Mouse (Mus musculus) Patski (cell line): ENCODE measurements around the gene Fasn. TPM values are rescaled to one million over a fixed set of nuclear protein-coding genes. Genes with fewer than 3 reads are reported as not detected.

Experiments used
- ATAC-seq: fragments of 100-300 bp; one replicate; pipeline ENCODE4 v1.8.0; 2021
- CTCF ChIA-PET: fragments of 350-600 bp; sonication (Branson Sonifier 250); formaldehyde crosslinking; loops from one replicate; lab custom pipeline; 2022; ENCODE audit warnings: inconsistent platforms; lab: Charles Lee
- POLR2A ChIA-PET: fragments of 350-600 bp; sonication (Branson Sonifier 250); formaldehyde crosslinking; loops from one replicate; lab custom pipeline; 2022; ENCODE audit warnings: antibody characterized with exemption, inconsistent platforms; lab: Charles Lee
- DNase-seq: peaks from one replicate; pipeline ENCODE4 v3.0.0-alpha.2; 2011; ENCODE audit warnings: low read depth, low spot score
- H3K27me3 ChIP-seq: fragments of 371-371 bp; one replicate; pipeline ENCODE4 v1.5.1; 2021
- CTCF ChIP-seq: fragments of 100-300 bp; IDR thresholded peaks from one replicate; pipeline ENCODE4 v1.5.1; 2021
- in situ Hi-C: fragments of 300-500 bp; cut with MboI; formaldehyde crosslinking; loops from 3 replicates; pipeline ENCODE4 v1.11.1; 2018; ENCODE audit warnings: low pct_unique_long_range_greater_than_20kb, mixed read lengths
- polyA plus RNA-seq: library from polyadenylated mRNA; unstranded; gene quantifications from one replicate; pipeline ENCODE4 v1.2.3, GENCODE M21; 2021

Fasn gene
- polyA plus RNA-seq, 1 experiment from 2014 or later, result 139 TPM

- in situ Hi-C loops, result no loop called here
- no peak for DNase-seq
- ATAC-seq, result no peak
- ChIA-PET CTCF (no interaction called here), POLR2A (no interaction called here)
- H3K27me3 ChIP-seq, result no peaks in the 10 kb centered on the region
- no peak for TF ChIP-seq CTCF
Measured at GRCm38 (mm10) chr11:120828416-120828815, 4.1 kb upstream of the Fasn start.

DNA sequence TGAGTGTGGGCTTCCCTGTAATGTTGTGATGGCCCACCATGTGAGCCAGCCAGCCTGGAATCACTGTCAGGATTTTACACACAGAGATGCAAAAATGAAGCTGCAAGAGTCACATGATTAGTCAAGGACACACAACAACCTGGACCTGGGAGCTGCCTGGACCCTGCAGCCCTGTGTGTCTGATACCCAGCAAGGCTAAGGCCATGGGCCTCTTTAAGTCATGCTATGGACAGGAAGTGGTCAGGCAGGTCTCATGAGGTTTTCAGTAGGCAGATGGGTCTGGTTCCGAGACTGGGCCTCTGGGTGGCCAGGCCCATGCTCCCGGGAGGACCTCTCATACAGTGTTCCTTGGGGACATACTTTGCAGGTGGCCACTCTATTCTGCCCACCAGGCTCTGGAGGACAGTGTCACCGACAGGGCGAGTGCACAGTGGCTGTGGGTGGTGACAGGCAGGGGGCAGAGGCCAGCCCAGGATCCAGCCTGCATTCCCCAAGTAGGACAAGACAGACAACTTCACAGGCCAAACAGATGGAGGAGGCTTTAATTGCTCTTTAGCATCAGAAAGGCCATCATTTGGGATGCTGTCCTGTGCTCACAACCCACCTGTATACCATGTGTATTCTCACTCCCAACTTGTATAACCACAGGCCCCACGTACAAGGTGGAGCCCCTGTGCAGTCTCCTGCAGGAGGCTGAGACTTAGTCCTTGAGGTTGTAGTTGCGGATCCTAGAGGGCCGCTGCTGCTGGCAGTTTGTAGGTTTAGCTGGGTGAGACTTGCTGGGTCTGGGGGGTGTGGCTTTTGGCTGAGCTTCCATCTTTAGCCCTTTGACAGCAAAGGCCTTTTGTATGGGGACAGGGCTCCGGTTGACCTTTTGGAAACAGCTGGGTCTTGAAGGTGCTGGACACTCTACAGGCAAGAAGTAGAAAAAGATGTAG is 1.9 kb upstream of the Fasn start:
- ChIA-PET CTCF (no interaction called here), POLR2A (no interaction called here)
- DNase-seq, result no peak
- no peak for ATAC-seq
- no peaks in the 10 kb centered on the region for H3K27me3 ChIP-seq
- in situ Hi-C loops, result no loop called here
- no peak for TF ChIP-seq CTCF

- ATAC-seq (no peak), DNase-seq (no peak)
- no peak for TF ChIP-seq CTCF
- no peaks in the 10 kb centered on the region for H3K27me3 ChIP-seq
- ChIA-PET CTCF (interaction anchor here (1.4 kb wide), 1 partner anchor 26 kb away, joined by 3 read pairs; no protein-coding TSS in a partner anchor), POLR2A (interaction anchor here (0.7 to 2.5 kb wide), 3 partner anchors 13 to 26 kb away, joined by 3 to 6 read pairs (median 3); no protein-coding TSS in a partner anchor)
- in situ Hi-C loops, result no loop called here
Measured at GRCm38 (mm10) chr11:120825289-120825863, 1.0 kb upstream of the Fasn start.

- CTCF ChIA-PET, result interaction anchor here (1.4 to 3.8 kb wide), 2 partner anchors 25 to 27 kb away, joined by 3 to 15 read pairs; no protein-coding TSS in a partner anchor
- ATAC-seq (no peak), DNase-seq (no peak)
- H3K27me3 ChIP-seq, result no peaks in the 10 kb centered on the region
- POLR2A ChIA-PET, result interaction anchor here (0.7 to 2.5 kb wide), 4 partner anchors 14 to 26 kb away, joined by 3 to 6 read pairs (median 4); no protein-coding TSS in a partner anchor
- in situ Hi-C loops, result no loop called here
- no peak for TF ChIP-seq CTCF
Measured at GRCm38 (mm10) chr11:120824787-120825288, 491 bp upstream of the Fasn start.

- CTCF ChIA-PET, result interaction anchor here (0.9 to 3.8 kb wide), 4 partner anchors 10 to 230 kb away, joined by 3 to 15 read pairs (median 4); no protein-coding TSS in a partner anchor
- DNase-seq (no peak), ATAC-seq (peak; percentile 10)
- in situ Hi-C loops, result no loop called here
- TF ChIP-seq CTCF, result no peak
- H3K27me3 ChIP-seq, result no peaks in the 10 kb centered on the region
- POLR2A ChIA-PET, result interaction anchor here (1.0 to 2.5 kb wide), 7 partner anchors 9 to 49 kb away, joined by 3 to 9 read pairs (median 4); no protein-coding TSS in a partner anchor
Measured at GRCm38 (mm10) chr11:120823551-120823947, 798 bp downstream of the Fasn start.

GRCm38 (mm10) chr11:120822831-120823550 is 1.4 kb downstream of the Fasn start:
- H3K27me3 ChIP-seq, result no peaks in the 10 kb centered on the region
- TF ChIP-seq CTCF, result no peak
- no peak for ATAC-seq
- ChIA-PET CTCF (interaction anchor here (0.9 to 3.8 kb wide), 5 partner anchors 9 to 230 kb away, joined by 3 to 15 read pairs (median 4); no protein-coding TSS in a partner anchor), POLR2A (interaction anchor here (1.0 to 2.5 kb wide), 8 partner anchors 9 to 49 kb away, joined by 3 to 9 read pairs (median 4); no protein-coding TSS in a partner anchor)
- in situ Hi-C loops, result no loop called here
- no peak for DNase-seq

DNA sequence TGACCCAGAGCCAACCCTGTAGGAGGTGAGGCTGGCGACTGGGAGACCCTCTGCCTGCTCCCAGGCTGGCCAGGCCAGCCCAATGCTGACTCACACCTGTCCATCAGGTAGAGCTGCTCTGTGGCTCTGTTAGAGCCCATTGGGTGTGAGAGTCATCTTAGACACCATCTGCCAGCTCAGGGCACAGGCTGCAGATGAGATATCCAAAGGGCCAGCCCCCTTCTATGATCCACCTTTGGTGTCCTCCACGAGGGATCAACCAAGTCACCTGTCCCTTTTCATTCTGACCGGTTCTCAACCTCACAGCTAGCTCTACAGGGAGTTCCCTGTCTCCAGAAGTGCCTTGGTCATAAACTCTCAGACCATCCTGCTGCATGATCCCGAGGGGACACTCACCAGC is 2.0 kb downstream of the Fasn start:
- POLR2A ChIA-PET, result interaction anchor here (1.2 to 2.2 kb wide), 3 partner anchors 8 to 22 kb away, joined by 3 to 9 read pairs (median 3); no protein-coding TSS in a partner anchor
- no peaks in the 10 kb centered on the region for H3K27me3 ChIP-seq
- ATAC-seq (no peak), DNase-seq (no peak)
- no peak for TF ChIP-seq CTCF
- in situ Hi-C loops, result no loop called here
- CTCF ChIA-PET, result interaction anchor here (1.4 to 3.8 kb wide), 4 partner anchors 8 to 219 kb away, joined by 3 to 15 read pairs (median 4); no protein-coding TSS in a partner anchor

- no peak for TF ChIP-seq CTCF
- ChIA-PET CTCF (interaction anchor here (1.0 to 3.8 kb wide), 2 partner anchors 22 to 45 kb away, joined by 3 to 15 read pairs; no protein-coding TSS in a partner anchor), POLR2A (interaction anchor here (1.2 to 2.2 kb wide), 2 partner anchors 7 to 16 kb away, joined by 3 to 9 read pairs; no protein-coding TSS in a partner anchor)
- no peak for ATAC-seq
- H3K27me3 ChIP-seq, result no peaks in the 10 kb centered on the region
- no peak for DNase-seq
- in situ Hi-C loops, result no loop called here
Measured at GRCm38 (mm10) chr11:120821076-120821922, 3.0 kb downstream of the Fasn start.

DNA sequence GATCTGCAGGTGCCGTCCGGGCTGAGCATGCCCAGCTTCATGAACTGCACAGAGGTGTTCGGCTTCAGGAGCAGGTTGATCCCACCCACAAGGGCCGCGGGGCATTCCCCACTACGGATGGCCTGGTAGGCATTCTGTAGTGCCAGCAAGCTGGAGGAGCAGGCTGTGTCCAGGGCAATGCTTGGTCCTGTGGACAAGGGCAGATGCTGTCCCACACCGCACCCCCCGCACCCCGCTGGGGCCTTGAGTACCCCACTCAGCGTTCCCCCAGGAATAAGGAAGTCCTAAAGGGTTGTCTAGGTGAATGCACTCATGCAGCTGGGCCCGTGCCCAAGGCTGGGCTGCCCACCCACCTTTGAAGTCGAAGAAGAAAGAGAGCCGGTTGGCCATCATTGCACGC is 3.8 kb downstream of the Fasn start:
- no peak for DNase-seq
- ChIA-PET POLR2A (no interaction called here), CTCF (interaction anchor here (1.0 kb wide), 1 partner anchor 44 kb away, joined by 3 read pairs; no protein-coding TSS in a partner anchor)
- TF ChIP-seq CTCF, result no peak
- in situ Hi-C loops, result no loop called here
- H3K27me3 ChIP-seq, result no peaks in the 10 kb centered on the region
- no peak for ATAC-seq
